Mouse (Mus musculus): ENCODE measurements around the gene BC049762. TPM values are rescaled to one million over a fixed set of nuclear protein-coding genes. Genes with fewer than 3 reads are reported as not detected.

The BC049762 gene
- total and polyA plus RNA-seq, 3 experiments = 0.11 TPM; not detected in 2

- H3K36me3 ChIP-seq (ENCODE audit: control insufficient read depth in 1 of 2, insufficient read depth in 2 of 2, low read length in 2 of 2) = no peaks in the 10 kb centered on the region
- H3K4me3 ChIP-seq (ENCODE audit: control insufficient read depth in 1 of 2, insufficient read depth in 1 of 2, low read depth in 2 of 2, low read length in 2 of 2) = no peak overlapping the region
- no peaks in the 10 kb centered on the region for H3K27me3 ChIP-seq (ENCODE audit: control insufficient read depth in 1 of 2, insufficient read depth in 2 of 2, low read length in 2 of 2)
- no peaks in the 10 kb centered on the region for H3K4me1 ChIP-seq (ENCODE audit: control insufficient read depth in 1 of 2, insufficient read depth in 2 of 2, low read length in 2 of 2)
- H3K79me2 ChIP-seq (ENCODE audit: control insufficient read depth, insufficient read depth, low read length, poor library complexity) = no peaks in the 10 kb centered on the region
- no peak for DNase-seq (ENCODE audit: low read depth, low spot score)
- H3K9ac ChIP-seq (ENCODE audit: control insufficient read depth, low read depth, low read length, poor library complexity, severe bottlenecking) = no peak overlapping the region
- H3K27ac ChIP-seq (ENCODE audit: control insufficient read depth, low read depth, low read length) = no peak overlapping the region
- TF ChIP-seq ELF1 (IDR thresholded peaks at IDR 0.05; ENCODE audit: low read depth, low read length) (no peak), GATA1 (IDR thresholded peaks at IDR 0.05; ENCODE audit: low read depth, low read length) (no peak), NRF1 (IDR thresholded peaks at IDR 0.05; ENCODE audit: insufficient read depth, low read depth, low read length, poor library complexity, severe bottlenecking) (no peak), SMC3 (IDR thresholded peaks at IDR 0.05; ENCODE audit: low read depth, low read length) (no peak), CTCF (IDR thresholded peaks at IDR 0.05 in 2 of 3, conservative IDR thresholded peaks at IDR 0.05 in 1 of 3; ENCODE audit: control insufficient read depth in 1 of 3, insufficient read depth in 1 of 3, low read depth in 2 of 3, low read length in 3 of 3, poor library complexity in 1 of 3, severe bottlenecking in 1 of 3) (no peak), BHLHE40 (IDR thresholded peaks at IDR 0.05; ENCODE audit: borderline replicate concordance, low read depth, low read length) (no peak), KAT2A (conservative IDR thresholded peaks at IDR 0.05; ENCODE audit: low read depth, low read length) (no peak), SIN3A (IDR thresholded peaks at IDR 0.05; ENCODE audit: low read length) (no peak), MAFK (IDR thresholded peaks at IDR 0.05; ENCODE audit: borderline replicate concordance, low read depth, low read length) (no peak), MYB (IDR thresholded peaks at IDR 0.05; ENCODE audit: low read depth, low read length) (no peak), JUND (IDR thresholded peaks at IDR 0.05; ENCODE audit: low read depth, low read length) (no peak), ETS1 (IDR thresholded peaks at IDR 0.05; ENCODE audit: low read depth, low read length) (no peak), MAX (IDR thresholded peaks at IDR 0.05; ENCODE audit: low read length) (no peak), MEF2A (IDR thresholded peaks at IDR 0.05; ENCODE audit: extremely low read depth, insufficient replicate concordance, low read depth, low read length, poor library complexity, severe bottlenecking) (no peak), USF1 (IDR thresholded peaks at IDR 0.05; ENCODE audit: low read depth, low read length) (no peak), TCF12 (IDR thresholded peaks at IDR 0.05; ENCODE audit: low read depth, low read length) (no peak), E2F4 (IDR thresholded peaks at IDR 0.05; ENCODE audit: borderline replicate concordance, low read depth, low read length) (no peak), POLR2AphosphoS2 (IDR thresholded peaks at IDR 0.05; ENCODE audit: low read length) (no peak), HCFC1 (IDR thresholded peaks at IDR 0.05; ENCODE audit: low read depth, low read length) (no peak)
- H3K9me3 ChIP-seq (replicated peaks; ENCODE audit: insufficient read depth, low read length) = no peaks in the 10 kb centered on the region
Observed at GRCm38 (mm10) chr11:51298691-51299090, 35.8 kb upstream of the BC049762 start.

GRCm38 (mm10) chr11:51295742-51296141 is 32.9 kb upstream of the BC049762 start:
- Histone ChIP-seq H3K27ac (ENCODE audit: control insufficient read depth, low read depth, low read length) (no peak overlapping the region), H3K9ac (ENCODE audit: control insufficient read depth, low read depth, low read length, poor library complexity, severe bottlenecking) (no peak overlapping the region), H3K4me3 (ENCODE audit: control insufficient read depth in 1 of 2, insufficient read depth in 1 of 2, low read depth in 2 of 2, low read length in 2 of 2) (no peak overlapping the region), H3K79me2 (ENCODE audit: control insufficient read depth, insufficient read depth, low read length, poor library complexity) (no peaks in the 10 kb centered on the region), H3K9me3 (replicated peaks; ENCODE audit: insufficient read depth, low read length) (no peaks in the 10 kb centered on the region), H3K27me3 (ENCODE audit: control insufficient read depth in 1 of 2, insufficient read depth in 2 of 2, low read length in 2 of 2) (no peaks in the 10 kb centered on the region), H3K4me1 (ENCODE audit: control insufficient read depth in 1 of 2, insufficient read depth in 2 of 2, low read length in 2 of 2) (no peaks in the 10 kb centered on the region), H3K36me3 (ENCODE audit: control insufficient read depth in 1 of 2, insufficient read depth in 2 of 2, low read length in 2 of 2) (no peaks in the 10 kb centered on the region)
- TF ChIP-seq MAX (IDR thresholded peaks at IDR 0.05; ENCODE audit: low read length) = no peak
- no peak for DNase-seq (ENCODE audit: low read depth, low spot score)
